Mouse (Mus musculus): ENCODE data around the gene Gm815. TPM values are rescaled to one million over a fixed set of nuclear protein-coding genes. Genes with fewer than 3 reads are reported as not detected.

The Gm815 gene
- polyA plus RNA-seq, 1 experiment = not detected

DNA sequence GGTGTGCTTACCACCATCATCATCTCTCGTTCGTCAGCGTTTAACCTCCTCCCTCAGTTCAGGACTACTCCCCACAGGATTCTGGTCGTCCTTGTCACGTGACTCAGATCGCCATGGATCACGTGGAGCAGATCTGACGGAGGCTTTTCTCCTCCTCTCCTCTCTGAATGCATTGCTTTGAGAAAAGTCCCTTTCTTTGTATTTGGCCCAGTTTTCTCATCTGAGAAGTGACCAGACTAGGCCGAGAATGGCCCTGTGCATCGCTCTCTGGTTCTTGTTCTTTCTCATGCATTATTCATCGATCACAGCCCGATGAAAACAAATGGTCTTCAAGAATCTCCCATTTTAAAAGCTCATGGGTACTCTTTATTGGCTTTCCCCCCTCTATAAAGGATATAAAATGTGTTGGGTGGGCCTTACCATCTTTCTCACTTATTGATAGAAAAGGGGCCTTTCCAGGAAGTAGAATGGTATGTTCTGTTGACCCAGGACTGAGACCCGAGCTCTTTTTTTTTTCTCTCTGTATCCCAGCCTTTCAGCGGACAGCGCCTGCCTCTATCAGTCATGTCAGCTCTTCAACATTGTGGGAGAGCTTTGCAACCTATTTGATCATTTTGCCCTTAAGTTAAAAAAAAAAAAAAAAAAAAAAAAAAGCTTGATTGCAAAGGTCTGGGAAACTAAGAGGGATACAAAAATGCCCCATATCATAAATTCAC, 20.5 kb upstream of the Gm815 start:
- no peak for TF ChIP-seq POLR2A (IDR thresholded peaks at IDR 0.05; ENCODE audit: borderline replicate concordance, insufficient read depth, low read length)
- TF ChIP-seq CTCF (IDR thresholded peaks at IDR 0.05; ENCODE audit: borderline replicate concordance, insufficient read depth, low read depth, low read length) = no peak
- 91% methylated on average over 15 of the region's 15 CpGs for WGBS
- no peaks in the 10 kb centered on the region; the same call in 1 of the 2 replicates for H3K27me3 ChIP-seq (ENCODE audit: control insufficient read depth, insufficient read depth, low read length)
- no peak for DNase-seq
- H3K4me1 ChIP-seq (ENCODE audit: control insufficient read depth, insufficient read depth, low read length) = no peaks in the 10 kb centered on the region
- no peak overlapping the region for H3K27ac ChIP-seq (ENCODE audit: insufficient read depth, low read length)
- no peak overlapping the region for H3K4me3 ChIP-seq (replicated peaks; ENCODE audit: insufficient read depth, low read depth, low read length)

DNA sequence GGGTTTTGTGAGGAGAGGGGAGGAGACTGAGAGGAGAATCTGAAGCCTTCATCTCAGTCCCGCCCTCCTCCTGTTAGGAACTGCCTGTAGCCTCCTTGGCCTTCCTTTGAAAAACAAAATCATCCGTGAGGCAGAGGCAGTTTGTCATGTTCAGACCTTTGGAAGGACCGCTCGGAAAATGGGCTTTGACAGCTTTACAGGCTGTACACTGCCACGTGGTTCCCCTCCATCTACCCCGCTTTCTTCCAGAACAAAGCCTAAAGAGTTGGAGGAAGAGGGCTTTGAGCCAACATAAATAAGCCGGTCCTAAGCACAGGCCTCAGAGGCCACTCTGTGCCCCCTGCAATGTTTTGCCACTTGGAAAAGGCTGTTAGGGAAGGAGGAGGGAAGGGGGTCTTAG, 19.9 kb upstream of the Gm815 start:
- Histone ChIP-seq H3K27me3 (ENCODE audit: control insufficient read depth, insufficient read depth, low read length) (no peaks in the 10 kb centered on the region; the same call in 1 of the 2 replicates), H3K4me3 (replicated peaks; ENCODE audit: insufficient read depth, low read depth, low read length) (no peak overlapping the region), H3K4me1 (ENCODE audit: control insufficient read depth, insufficient read depth, low read length) (no peaks in the 10 kb centered on the region), H3K27ac (ENCODE audit: insufficient read depth, low read length) (no peak overlapping the region)
- DNase-seq = no peak
- TF ChIP-seq CTCF (IDR thresholded peaks at IDR 0.05; ENCODE audit: borderline replicate concordance, insufficient read depth, low read depth, low read length) = no peak
- no peak for TF ChIP-seq POLR2A (IDR thresholded peaks at IDR 0.05; ENCODE audit: borderline replicate concordance, insufficient read depth, low read length)
- 51% methylated on average over 7 of the region's 7 CpGs for WGBS

DNA sequence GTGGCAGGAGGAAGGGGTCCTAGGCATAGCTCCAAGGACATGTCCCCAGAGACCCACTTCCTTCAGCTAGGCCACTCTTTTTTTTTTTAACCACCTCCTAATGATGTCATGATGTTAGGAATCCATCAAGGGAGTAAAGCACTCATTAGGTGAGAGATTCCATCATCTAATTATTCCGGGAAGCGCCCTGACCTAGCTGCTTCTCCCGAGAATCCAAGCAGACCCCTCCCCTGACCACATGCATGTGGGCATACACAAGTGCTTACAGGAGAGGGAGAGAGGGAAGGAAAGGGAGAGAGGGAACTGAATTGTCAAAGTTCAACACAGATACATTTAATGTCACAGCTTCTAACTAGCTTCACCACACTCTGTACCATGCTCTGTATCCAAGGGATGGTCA, 16.1 kb upstream of the Gm815 start:
- Histone ChIP-seq H3K27me3 (ENCODE audit: control insufficient read depth, insufficient read depth, low read length) (no peaks in the 10 kb centered on the region; the same call in 1 of the 2 replicates), H3K4me1 (ENCODE audit: control insufficient read depth, insufficient read depth, low read length) (no peaks in the 10 kb centered on the region), H3K4me3 (replicated peaks; ENCODE audit: insufficient read depth, low read depth, low read length) (no peak overlapping the region), H3K27ac (ENCODE audit: insufficient read depth, low read length) (no peak overlapping the region)
- 64% methylated on average over 3 of the region's 3 CpGs for WGBS
- DNase-seq = no peak
- TF ChIP-seq POLR2A (IDR thresholded peaks at IDR 0.05; ENCODE audit: borderline replicate concordance, insufficient read depth, low read length) = no peak
- TF ChIP-seq CTCF (IDR thresholded peaks at IDR 0.05; ENCODE audit: borderline replicate concordance, insufficient read depth, low read depth, low read length) = no peak

DNA sequence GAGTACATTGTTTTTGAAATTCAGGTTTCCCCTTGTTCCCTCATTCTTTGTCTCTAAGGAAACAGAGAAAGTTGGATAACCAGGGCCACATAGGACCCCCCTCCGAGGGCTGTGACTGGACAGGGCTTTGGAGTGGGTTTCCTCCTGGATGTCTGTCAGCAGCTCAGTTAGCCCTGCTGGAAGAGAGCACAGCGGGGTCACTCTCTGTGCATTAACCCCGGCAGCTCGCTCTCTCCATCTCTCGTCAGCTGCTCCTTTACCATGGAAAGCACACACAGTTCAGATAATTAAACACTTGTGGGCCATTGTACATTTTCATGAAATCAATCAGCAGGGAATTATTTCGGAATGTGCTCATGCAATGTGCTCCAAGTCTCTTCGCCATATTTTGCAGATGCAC, 15.4 kb upstream of the Gm815 start:
- Histone ChIP-seq H3K27ac (ENCODE audit: insufficient read depth, low read length) (no peak overlapping the region), H3K27me3 (ENCODE audit: control insufficient read depth, insufficient read depth, low read length) (no peaks in the 10 kb centered on the region; the same call in 1 of the 2 replicates), H3K4me3 (replicated peaks; ENCODE audit: insufficient read depth, low read depth, low read length) (no peak overlapping the region), H3K4me1 (ENCODE audit: control insufficient read depth, insufficient read depth, low read length) (no peaks in the 10 kb centered on the region)
- 42% methylated on average over 7 of the region's 7 CpGs for WGBS
- no peak for TF ChIP-seq CTCF (IDR thresholded peaks at IDR 0.05; ENCODE audit: borderline replicate concordance, insufficient read depth, low read depth, low read length)
- no peak for TF ChIP-seq POLR2A (IDR thresholded peaks at IDR 0.05; ENCODE audit: borderline replicate concordance, insufficient read depth, low read length)
- no peak for DNase-seq

GRCm38 (mm10) chr19:26871096-26871495, 14.6 kb upstream of the Gm815 start:
- no peak overlapping the region for H3K4me3 ChIP-seq (replicated peaks; ENCODE audit: insufficient read depth, low read depth, low read length)
- WGBS = 65% methylated on average over 3 of the region's 3 CpGs
- TF ChIP-seq POLR2A (IDR thresholded peaks at IDR 0.05; ENCODE audit: borderline replicate concordance, insufficient read depth, low read length) (no peak), CTCF (IDR thresholded peaks at IDR 0.05; ENCODE audit: borderline replicate concordance, insufficient read depth, low read depth, low read length) (no peak)
- no peak for DNase-seq
- H3K4me1 ChIP-seq (ENCODE audit: control insufficient read depth, insufficient read depth, low read length) = no peaks in the 10 kb centered on the region
- no peaks in the 10 kb centered on the region; the same call in 1 of the 2 replicates for H3K27me3 ChIP-seq (ENCODE audit: control insufficient read depth, insufficient read depth, low read length)
- no peak overlapping the region for H3K27ac ChIP-seq (ENCODE audit: insufficient read depth, low read length)

DNA sequence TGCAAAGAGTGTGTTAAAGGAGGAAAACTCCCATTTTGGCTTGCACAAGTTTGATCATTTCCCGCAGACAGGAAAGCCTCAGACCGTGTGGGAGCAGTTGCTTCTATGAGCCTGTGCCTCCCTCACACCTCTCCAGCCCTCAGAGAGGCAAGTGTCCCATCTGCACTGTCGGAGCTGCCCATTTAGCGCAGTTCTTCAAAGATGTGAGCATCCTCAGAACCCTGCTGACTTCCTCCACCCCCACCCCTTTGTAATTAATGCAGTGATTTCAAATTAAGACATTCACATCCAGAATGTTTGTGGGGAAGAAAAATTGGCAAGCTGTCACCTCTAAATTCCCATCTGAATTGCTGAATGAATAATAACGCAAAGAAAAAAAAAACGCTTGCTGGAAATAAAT, 12.8 kb upstream of the Gm815 start:
- H3K4me1 ChIP-seq (ENCODE audit: control insufficient read depth, insufficient read depth, low read length) = no peaks in the 10 kb centered on the region
- no peak for DNase-seq
- H3K27ac ChIP-seq (ENCODE audit: insufficient read depth, low read length) = no peak overlapping the region
- H3K27me3 ChIP-seq (ENCODE audit: control insufficient read depth, insufficient read depth, low read length) = no peaks in the 10 kb centered on the region; the same call in 1 of the 2 replicates
- TF ChIP-seq POLR2A (IDR thresholded peaks at IDR 0.05; ENCODE audit: borderline replicate concordance, insufficient read depth, low read length) (no peak), CTCF (IDR thresholded peaks at IDR 0.05; ENCODE audit: borderline replicate concordance, insufficient read depth, low read depth, low read length) (no peak)
- WGBS = 28% methylated on average over 6 of the region's 6 CpGs
- no peak overlapping the region for H3K4me3 ChIP-seq (replicated peaks; ENCODE audit: insufficient read depth, low read depth, low read length)

DNA sequence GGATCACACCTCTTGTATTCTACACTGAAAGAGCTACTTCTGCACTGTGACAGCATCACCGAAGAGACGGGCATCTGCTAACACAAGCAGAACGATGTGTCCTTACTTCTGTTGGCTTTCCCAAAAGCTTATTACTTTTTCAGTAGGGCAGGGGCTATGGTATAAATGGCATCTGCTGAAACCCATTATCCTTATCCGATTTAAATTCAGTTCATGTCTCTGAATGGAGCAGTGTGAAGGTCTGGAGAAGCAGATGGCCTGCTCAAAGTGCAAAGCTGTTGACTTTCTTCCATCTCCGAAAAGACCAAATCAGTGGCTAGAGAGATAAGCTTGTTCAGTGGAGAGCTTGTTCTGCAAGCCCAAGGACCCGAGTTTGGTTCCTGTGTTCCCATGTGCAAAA, 10.1 kb upstream of the Gm815 start:
- no peaks in the 10 kb centered on the region for H3K27me3 ChIP-seq (ENCODE audit: control insufficient read depth, insufficient read depth, low read length)
- no peak for DNase-seq
- TF ChIP-seq POLR2A (IDR thresholded peaks at IDR 0.05; ENCODE audit: borderline replicate concordance, insufficient read depth, low read length) (no peak), CTCF (IDR thresholded peaks at IDR 0.05; ENCODE audit: borderline replicate concordance, insufficient read depth, low read depth, low read length) (no peak)
- WGBS = 75% methylated on average over 6 of the region's 6 CpGs
- H3K4me3 ChIP-seq (replicated peaks; ENCODE audit: insufficient read depth, low read depth, low read length) = no peak overlapping the region
- H3K27ac ChIP-seq (ENCODE audit: insufficient read depth, low read length) = no peak overlapping the region
- H3K4me1 ChIP-seq (ENCODE audit: control insufficient read depth, insufficient read depth, low read length) = no peaks in the 10 kb centered on the region

DNA sequence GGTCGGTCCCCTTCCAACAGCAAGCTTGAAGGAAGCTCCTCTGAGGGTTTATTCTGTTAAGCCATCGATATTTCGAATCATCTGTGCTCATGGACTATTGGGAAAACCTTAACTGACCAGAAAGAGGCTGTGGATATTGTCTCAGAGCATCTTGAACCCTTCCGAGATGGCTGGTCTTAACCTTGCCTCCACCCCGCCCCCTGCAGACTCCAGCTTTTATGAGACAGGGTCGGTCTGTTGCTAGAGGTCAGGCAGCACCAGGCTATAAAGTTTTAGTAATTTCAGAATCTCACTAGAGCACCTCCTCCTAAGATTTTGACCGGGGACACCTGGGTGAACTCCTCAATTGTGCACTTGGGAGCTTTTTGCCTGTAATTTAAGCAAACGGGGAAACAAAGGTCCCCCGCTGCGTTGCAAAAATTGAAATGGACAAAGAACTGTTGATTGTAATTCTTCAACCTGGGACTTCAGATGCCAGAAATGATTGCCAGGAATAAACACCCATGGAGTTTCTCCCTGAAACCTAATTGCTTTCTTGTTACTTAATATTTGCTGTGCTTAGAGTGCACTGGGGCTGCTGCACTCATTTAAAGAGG, 8.4 kb upstream of the Gm815 start:
- no peak overlapping the region for H3K4me3 ChIP-seq (replicated peaks; ENCODE audit: insufficient read depth, low read depth, low read length)
- 29% methylated on average over 10 of the region's 10 CpGs for WGBS
- no peak overlapping the region for H3K27ac ChIP-seq (ENCODE audit: insufficient read depth, low read length)
- H3K27me3 ChIP-seq (ENCODE audit: control insufficient read depth, insufficient read depth, low read length) = no peaks in the 10 kb centered on the region
- TF ChIP-seq POLR2A (IDR thresholded peaks at IDR 0.05; ENCODE audit: borderline replicate concordance, insufficient read depth, low read length) = no peak
- TF ChIP-seq CTCF (IDR thresholded peaks at IDR 0.05; ENCODE audit: borderline replicate concordance, insufficient read depth, low read depth, low read length) = no peak
- no peaks in the 10 kb centered on the region for H3K4me1 ChIP-seq (ENCODE audit: control insufficient read depth, insufficient read depth, low read length)
- DNase-seq = no peak

Measured in cerebellum, adult 2 months (tissue).